In genomic region chr6:99520676-99521037, GRCm38 (mm10) we compare ENCODE assay signal across 8 mouse cellular contexts. TPM values are rescaled to one million over a fixed set of nuclear protein-coding genes. Genes with fewer than 3 reads are reported as not detected.
DNase-seq lines count a peak whose midpoint lies in the region; ATAC-seq and TF ChIP-seq lines count a peak whose summit lies in the region.

No protein-coding gene starts in this region.

- DNase-seq in gastrocnemius, adult 18-20 months (ENCODE audit: low spot score) = peak; percentile 60
- DNase-seq in gastrocnemius, postnatal 14 days = no peak
- peak; percentile 42 for DNase-seq in thymus, postnatal 25 days
- DNase-seq in thymus, postnatal 10 days (ENCODE audit: low spot score in 2 of 2) = no peak
- no peak for DNase-seq in liver, embryonic 14.5 days (ENCODE audit: low read depth in 3 of 3, low spot score in 3 of 3)
- DNase-seq in right cerebral cortex, postnatal 14 days = no peak
- DNase-seq in frontal cortex, postnatal 36 days (ENCODE audit: low spot score in 2 of 2) = no peak
- DNase-seq in layer of hippocampus, adult 9-11 months = no peak

- peak overlapping the region; percentile 87 for H3K4me2 ChIP-seq in liver, embryonic 14.5 days (ENCODE audit: low read depth)

- no peak overlapping the region for H3K27ac ChIP-seq in liver, embryonic 14.5 days

- peaks cover 20% of the 10 kb centered on the region for H3K27me3 ChIP-seq in liver, embryonic 14.5 days (ENCODE audit: control insufficient read depth, insufficient read depth, low read length)

- no peaks in the 10 kb centered on the region for H3K4me1 ChIP-seq in liver, embryonic 14.5 days (replicated peaks; ENCODE audit: control insufficient read depth in 2 of 2, insufficient read depth in 2 of 2, low read length in 1 of 2)

- H3K36me3 ChIP-seq in liver, embryonic 14.5 days (replicated peaks; ENCODE audit: control insufficient read depth, insufficient read depth, low read depth) = no peaks in the 10 kb centered on the region

- ATAC-seq in liver, embryonic 14.5 days (ENCODE audit: insufficient read depth) = no peak

- no peak for TF ChIP-seq CTCF in liver, embryonic 14.5 days (IDR thresholded peaks at IDR 0.05; ENCODE audit: low read depth)

- under 1% methylated on average over 27 of the region's 27 CpGs for WGBS in liver, embryonic 14.5 days (ENCODE audit: insufficient replicate concordance)

- peak overlapping the region; percentile 61 to 79 for H3K4me3 ChIP-seq in liver, embryonic 14.5 days (ENCODE audit: insufficient read depth in 1 of 2, low read depth in 2 of 2, low read length in 2 of 2)

- H3K9me3 ChIP-seq in liver, embryonic 14.5 days (ENCODE audit: control insufficient read depth, low read length) = no peaks in the 10 kb centered on the region

- intact Hi-C loops in gastrocnemius, postnatal 14 days (cut with DNase I; ENCODE audit: low total_unique reads) = no loop called here

- TF ChIP-seq EP300 in liver, embryonic 14.5 days (IDR thresholded peaks at IDR 0.05; ENCODE audit: low read depth) = no peak

- H3K9ac ChIP-seq in liver, embryonic 14.5 days (replicated peaks) = peak overlapping the region; percentile 24

RNA-seq across cellular contexts. Expression of gene Foxp1, which starts 1.9 kb away (rescaled TPM):
- 10 to 100 TPM; 10.1 to 15.8 TPM for total RNA-seq in gastrocnemius, adult 18-20 months (2021)
- total RNA-seq in gastrocnemius, postnatal 14 days (2021) = 10 to 100 TPM; 18.0 to 20.7 TPM
- polyA plus RNA-seq in liver, embryonic 14.5 days (2012; rRNA removed) = 6.5 and 7.9 TPM in 2 replicates
- polyA plus RNA-seq in liver, embryonic 14.5 days (2014; fragmentation: Nextera tagmentation; extraction: Ambion mirVana) = 10.6 and 11.9 TPM in 2 replicates

Comparison
In these comparisons a context has a peak if more than half of its experiments do, and no peak if none do; other contexts are left out.
1. DNase-seq: peak in gastrocnemius, adult 18-20 months (single experiment) and thymus, postnatal 25 days (single experiment); none in gastrocnemius, postnatal 14 days (single experiment), thymus, postnatal 10 days (0 of 2), liver, embryonic 14.5 days (0 of 3), right cerebral cortex, postnatal 14 days (single experiment), frontal cortex, postnatal 36 days (0 of 2) and layer of hippocampus, adult 9-11 months (single experiment).